Mouse (Mus musculus) limb, embryonic 11.5 days (tissue): ENCODE data around the gene Ctsw. TPM values are rescaled to one million over a fixed set of nuclear protein-coding genes. Genes with fewer than 3 reads are reported as not detected.
A peak's percentile ranks its signal among the peaks of the same experiment; 100 is the strongest.

Experiments used
- ATAC-seq: fragments of 200-750 bp; cut with Nextera tagmentation; 2 replicates; pipeline ENCODE4 v1.8.0; 2017; ENCODE audit warnings: low read depth; ENCODE audit not compliant: insufficient number of reproducible peaks, low FRiP score, low TSS enrichment
- DNase-seq: peaks from one replicate; pipeline ENCODE4 v3.0.0-alpha.2; 2015; ENCODE audit warnings: low spot score
- H3K27ac ChIP-seq: fragments of 300-500 bp; sonication (generic); replicated peaks from 2 replicates; pipeline ENCODE4 v1.5.1; 2014; ENCODE audit warnings: low read depth, mild to moderate bottlenecking, low read length
- H3K27me3 ChIP-seq: fragments of 300-500 bp; sonication (generic); 2 replicates; pipeline ENCODE4 v1.6.1; 2014; ENCODE audit warnings: mild to moderate bottlenecking, low read length, mixed read lengths; ENCODE audit not compliant: control insufficient read depth, insufficient read depth
- H3K36me3 ChIP-seq: fragments of 300-500 bp; sonication (generic); 2 replicates; pipeline ENCODE4 v1.6.1; 2014; ENCODE audit warnings: mild to moderate bottlenecking, low read length, moderate library complexity, mixed read lengths; ENCODE audit not compliant: control insufficient read depth, insufficient read depth
- H3K4me1 ChIP-seq: fragments of 300-500 bp; sonication (generic); 2 replicates; pipeline ENCODE4 v1.6.1; 2014; ENCODE audit warnings: low read length, mixed read lengths; ENCODE audit not compliant: control insufficient read depth, insufficient read depth
- H3K4me2 ChIP-seq: fragments of 300-500 bp; sonication (generic); 2 replicates; pipeline ENCODE4 v1.6.1; 2014; ENCODE audit warnings: low read depth, mild to moderate bottlenecking, moderate library complexity; ENCODE audit not compliant: severe bottlenecking
- H3K4me3 ChIP-seq: fragments of 300-500 bp; sonication (generic); 2 replicates; pipeline ENCODE4 v1.5.1; 2014; ENCODE audit warnings: low read depth, low read length
- H3K9ac ChIP-seq: fragments of 300-500 bp; sonication (generic); 2 replicates; pipeline ENCODE4 v1.6.1; 2014; ENCODE audit warnings: mild to moderate bottlenecking, low read length
- H3K9me3 ChIP-seq: fragments of 300-500 bp; sonication (generic); 2 replicates; pipeline ENCODE4 v1.6.1; 2016; ENCODE audit warnings: low read length; ENCODE audit not compliant: control insufficient read depth
- WGBS: fragments of 180-500 bp; shearing (Covaris S2); extraction: QIAGEN DNeasy Blood & Tissue Kit; methylation state at CpG from one replicate; pipeline ENCODE4 v1.1.7; 2014; 5-methylcytosine and 5-hydroxymethylcytosine counted together
- polyA plus RNA-seq: library from polyadenylated mRNA; unstranded; fragments of >200 nt; fragmentation: Nextera tagmentation; extraction: Ambion mirVana; gene quantifications from 2 replicates; pipeline ENCODE4 v1.2.1, GENCODE M21; 2014

The Ctsw gene
- polyA plus RNA-seq, 1 experiment from 2014 or later, result 1.0 TPM

- no peaks in the 10 kb centered on the region for H3K9me3 ChIP-seq
- DNase-seq (no peak), ATAC-seq (no peak)
- H3K4me3 ChIP-seq, result peak overlapping the region; percentile 7; the same call in 1 of the 2 replicates
- peak overlapping the region; percentile 45 for H3K4me2 ChIP-seq
- H3K27ac ChIP-seq, result peak overlapping the region; percentile 1; the same call in 1 of the 2 replicates
- WGBS, result 63% methylated on average over 7 of the region's 7 CpGs
- no peaks in the 10 kb centered on the region for H3K36me3 ChIP-seq
- H3K9ac ChIP-seq, result peak overlapping the region; percentile 14; the same call in 1 of the 2 replicates
- peaks cover 12% of the 10 kb centered on the region for H3K4me1 ChIP-seq
- no peaks in the 10 kb centered on the region for H3K27me3 ChIP-seq
These were observed 34.4 kb downstream of the Ctsw start for GRCm38 (mm10) chr19:5433951-5434350.

GRCm38 (mm10) chr19:5432992-5433852, 35.1 kb downstream of the Ctsw start:
- peaks cover 12% of the 10 kb centered on the region for H3K4me1 ChIP-seq
- H3K27me3 ChIP-seq, result no peaks in the 10 kb centered on the region
- no peaks in the 10 kb centered on the region for H3K9me3 ChIP-seq
- peak overlapping the region; percentile 45 for H3K4me2 ChIP-seq
- H3K27ac ChIP-seq, result peak overlapping the region; percentile 1
- ATAC-seq (peak; percentile 52; the same call in 1 of the 2 replicates), DNase-seq (peak; percentile 60)
- peak overlapping the region; percentile 7; the same call in 1 of the 2 replicates for H3K4me3 ChIP-seq
- H3K36me3 ChIP-seq, result no peaks in the 10 kb centered on the region
- WGBS, result 9% methylated on average over 16 of the region's 16 CpGs
- peak overlapping the region; percentile 14 for H3K9ac ChIP-seq

GRCm38 (mm10) chr19:5431911-5432464, 36.3 kb downstream of the Ctsw start:
- 81% methylated on average over 4 of the region's 4 CpGs for WGBS
- Histone ChIP-seq H3K9me3 (no peaks in the 10 kb centered on the region), H3K9ac (no peak overlapping the region), H3K27ac (no peak overlapping the region), H3K4me1 (peaks cover 12% of the 10 kb centered on the region), H3K4me3 (no peak overlapping the region), H3K27me3 (no peaks in the 10 kb centered on the region), H3K36me3 (peaks cover 3% of the 10 kb centered on the region; the same call in 1 of the 2 replicates), H3K4me2 (no peak overlapping the region)
- ATAC-seq (no peak), DNase-seq (no peak)

- Histone ChIP-seq H3K9ac (no peak overlapping the region), H3K36me3 (peaks cover 9% of the 10 kb centered on the region; the same call in 1 of the 2 replicates), H3K9me3 (no peaks in the 10 kb centered on the region), H3K4me2 (no peak overlapping the region), H3K4me1 (peaks cover 21% of the 10 kb centered on the region), H3K4me3 (no peak overlapping the region), H3K27ac (no peak overlapping the region), H3K27me3 (no peaks in the 10 kb centered on the region)
- DNase-seq (no peak), ATAC-seq (no peak)
- 83% methylated on average over 1 of the region's 1 CpGs for WGBS
These were observed 37.9 kb downstream of the Ctsw start for GRCm38 (mm10) chr19:5430408-5430807.

- Histone ChIP-seq H3K4me2 (no peak overlapping the region), H3K27me3 (no peaks in the 10 kb centered on the region), H3K4me3 (no peak overlapping the region), H3K4me1 (peaks cover 21% of the 10 kb centered on the region), H3K9ac (no peak overlapping the region), H3K9me3 (no peaks in the 10 kb centered on the region), H3K36me3 (peaks cover 9% of the 10 kb centered on the region; the same call in 1 of the 2 replicates), H3K27ac (no peak overlapping the region)
- ATAC-seq, result no peak
- DNase-seq, result no peak
- WGBS, result 72% methylated on average over 8 of the region's 8 CpGs
These were observed 38.5 kb downstream of the Ctsw start for GRCm38 (mm10) chr19:5429806-5430205.

- Histone ChIP-seq H3K36me3 (peaks cover 9% of the 10 kb centered on the region; the same call in 1 of the 2 replicates), H3K4me1 (peaks cover 21% of the 10 kb centered on the region), H3K9ac (no peak overlapping the region), H3K4me2 (no peak overlapping the region), H3K9me3 (no peaks in the 10 kb centered on the region), H3K4me3 (no peak overlapping the region), H3K27ac (no peak overlapping the region), H3K27me3 (no peaks in the 10 kb centered on the region)
- no peak for DNase-seq
- 77% methylated on average over 4 of the region's 4 CpGs for WGBS
- no peak for ATAC-seq
These were observed 39.1 kb downstream of the Ctsw start for GRCm38 (mm10) chr19:5429219-5429618.

- H3K9ac ChIP-seq, result no peak overlapping the region
- peaks cover 18% of the 10 kb centered on the region for H3K4me1 ChIP-seq
- 84% methylated on average over 2 of the region's 2 CpGs for WGBS
- DNase-seq (no peak), ATAC-seq (no peak)
- no peak overlapping the region for H3K27ac ChIP-seq
- H3K9me3 ChIP-seq, result no peaks in the 10 kb centered on the region
- no peak overlapping the region for H3K4me2 ChIP-seq
- no peak overlapping the region for H3K4me3 ChIP-seq
- no peaks in the 10 kb centered on the region for H3K27me3 ChIP-seq
- H3K36me3 ChIP-seq, result peaks cover 9% of the 10 kb centered on the region; the same call in 1 of the 2 replicates
These were observed 40.2 kb downstream of the Ctsw start for GRCm38 (mm10) chr19:5428083-5428482.

GRCm38 (mm10) chr19:5426640-5427290, 41.5 kb downstream of the Ctsw start:
- Histone ChIP-seq H3K4me3 (no peak overlapping the region), H3K9me3 (no peaks in the 10 kb centered on the region), H3K4me1 (peaks cover 19% of the 10 kb centered on the region), H3K27me3 (no peaks in the 10 kb centered on the region), H3K4me2 (no peak overlapping the region), H3K36me3 (peaks cover 16% of the 10 kb centered on the region), H3K27ac (no peak overlapping the region), H3K9ac (no peak overlapping the region)
- WGBS, result 93% methylated on average over 13 of the region's 13 CpGs
- DNase-seq (no peak), ATAC-seq (no peak)
